Mouse (Mus musculus): Measurements from ENCODE around the gene Slc36a2. TPM values are rescaled to one million over a fixed set of nuclear protein-coding genes. Genes with fewer than 3 reads are reported as not detected.

Gene Slc36a2
- polyA plus RNA-seq, 1 experiment from 2014 or later = 0.43 TPM

- Histone ChIP-seq H3K9ac (ENCODE audit: low read depth, low read length) (no peak overlapping the region), H3K36me3 (ENCODE audit: insufficient read depth, low read length) (no peaks in the 10 kb centered on the region), H3K4me3 (replicated peaks; ENCODE audit: low read depth, low read length) (no peak overlapping the region), H3K4me2 (ENCODE audit: low read length) (no peak overlapping the region), H3K9me3 (replicated peaks; ENCODE audit: low read length) (no peaks in the 10 kb centered on the region), H3K27me3 (ENCODE audit: insufficient read depth, low read length) (no peaks in the 10 kb centered on the region), H3K27ac (no peak overlapping the region), H3K4me1 (replicated peaks; ENCODE audit: insufficient read depth, low read length) (no peaks in the 10 kb centered on the region)
- TF ChIP-seq CTCF (IDR thresholded peaks at IDR 0.05; ENCODE audit: low read depth) = no peak
- WGBS = 92% methylated on average over 11 of the region's 11 CpGs
- ATAC-seq (replicated peaks; ENCODE audit: low FRiP score, low read depth) = no peak
- DNase-seq (ENCODE audit: low spot score) = no peak
Observed at GRCm38 (mm10) chr11:55131077-55131742, 53.7 kb downstream of the Slc36a2 start.

GRCm38 (mm10) chr11:55128411-55128810, 56.5 kb downstream of the Slc36a2 start:
- 78% methylated on average over 3 of the region's 3 CpGs for WGBS
- H3K4me1 ChIP-seq (replicated peaks; ENCODE audit: insufficient read depth, low read length) = no peaks in the 10 kb centered on the region
- ATAC-seq (replicated peaks; ENCODE audit: low FRiP score, low read depth) = no peak
- no peaks in the 10 kb centered on the region for H3K27me3 ChIP-seq (ENCODE audit: insufficient read depth, low read length)
- no peak overlapping the region for H3K27ac ChIP-seq
- DNase-seq (ENCODE audit: low spot score) = no peak
- H3K36me3 ChIP-seq (ENCODE audit: insufficient read depth, low read length) = no peaks in the 10 kb centered on the region
- H3K4me2 ChIP-seq (ENCODE audit: low read length) = no peak overlapping the region
- no peak overlapping the region for H3K9ac ChIP-seq (ENCODE audit: low read depth, low read length)
- no peak overlapping the region for H3K4me3 ChIP-seq (replicated peaks; ENCODE audit: low read depth, low read length)
- H3K9me3 ChIP-seq (replicated peaks; ENCODE audit: low read length) = no peaks in the 10 kb centered on the region
- TF ChIP-seq CTCF (IDR thresholded peaks at IDR 0.05; ENCODE audit: low read depth) = no peak

- 59% methylated on average over 6 of the region's 6 CpGs for WGBS
- H3K4me1 ChIP-seq (replicated peaks; ENCODE audit: insufficient read depth, low read length) = no peaks in the 10 kb centered on the region
- no peak for ATAC-seq (replicated peaks; ENCODE audit: low FRiP score, low read depth)
Observed at GRCm38 (mm10) chr11:55127937-55128336, 56.9 kb downstream of the Slc36a2 start.

GRCm38 (mm10) chr11:55126663-55127062, 58.2 kb downstream of the Slc36a2 start:
- no peaks in the 10 kb centered on the region for H3K36me3 ChIP-seq (ENCODE audit: insufficient read depth, low read length)
- H3K4me3 ChIP-seq (replicated peaks; ENCODE audit: low read depth, low read length) = no peak overlapping the region
- no peak for ATAC-seq (replicated peaks; ENCODE audit: low FRiP score, low read depth)
- no peaks in the 10 kb centered on the region for H3K27me3 ChIP-seq (ENCODE audit: insufficient read depth, low read length)
- WGBS = 66% methylated on average over 3 of the region's 3 CpGs
- TF ChIP-seq CTCF (IDR thresholded peaks at IDR 0.05; ENCODE audit: low read depth) = no peak
- H3K4me1 ChIP-seq (replicated peaks; ENCODE audit: insufficient read depth, low read length) = no peaks in the 10 kb centered on the region
- H3K4me2 ChIP-seq (ENCODE audit: low read length) = no peak overlapping the region
- no peak overlapping the region for H3K27ac ChIP-seq
- no peak overlapping the region for H3K9ac ChIP-seq (ENCODE audit: low read depth, low read length)
- H3K9me3 ChIP-seq (replicated peaks; ENCODE audit: low read length) = no peaks in the 10 kb centered on the region
- DNase-seq (ENCODE audit: low spot score) = no peak

More at GRCm38 (mm10) chr11:55127937-55128336, 56.9 kb downstream of the Slc36a2 start:
- H3K27ac ChIP-seq = no peak overlapping the region
- no peak overlapping the region for H3K4me3 ChIP-seq (replicated peaks; ENCODE audit: low read depth, low read length)
- H3K9ac ChIP-seq (ENCODE audit: low read depth, low read length) = no peak overlapping the region
- no peaks in the 10 kb centered on the region for H3K27me3 ChIP-seq (ENCODE audit: insufficient read depth, low read length)
- no peaks in the 10 kb centered on the region for H3K9me3 ChIP-seq (replicated peaks; ENCODE audit: low read length)
- DNase-seq (ENCODE audit: low spot score) = no peak
- H3K36me3 ChIP-seq (ENCODE audit: insufficient read depth, low read length) = no peaks in the 10 kb centered on the region
- TF ChIP-seq CTCF (IDR thresholded peaks at IDR 0.05; ENCODE audit: low read depth) = no peak
- no peak overlapping the region for H3K4me2 ChIP-seq (ENCODE audit: low read length)

DNA sequence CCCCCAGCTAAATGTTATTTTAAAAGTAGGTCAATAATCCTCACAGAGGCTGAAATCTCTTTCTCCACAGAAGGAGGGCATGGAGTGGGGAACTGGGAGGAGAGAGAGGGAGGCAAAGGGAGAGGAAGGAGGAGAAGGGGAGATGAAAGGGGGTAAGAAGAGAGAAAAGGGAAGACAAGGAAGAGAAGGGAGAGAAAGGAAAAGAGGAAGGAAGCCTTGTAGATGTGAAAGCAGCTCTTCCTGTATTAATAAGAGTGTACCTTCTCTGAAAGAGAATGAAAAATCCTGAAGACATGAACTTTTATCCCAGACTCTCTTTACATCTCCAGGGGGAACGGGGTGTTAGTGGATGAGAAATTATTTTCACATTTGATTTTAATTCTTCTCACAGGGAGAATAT, 63.4 kb downstream of the Slc36a2 start:
- ATAC-seq (replicated peaks; ENCODE audit: low FRiP score, low read depth) = no peak
- H3K4me3 ChIP-seq (replicated peaks; ENCODE audit: low read depth, low read length) = no peak overlapping the region
- H3K27me3 ChIP-seq (ENCODE audit: insufficient read depth, low read length) = no peaks in the 10 kb centered on the region
- no peaks in the 10 kb centered on the region for H3K4me1 ChIP-seq (replicated peaks; ENCODE audit: insufficient read depth, low read length)
- H3K9ac ChIP-seq (ENCODE audit: low read depth, low read length) = no peak overlapping the region
- H3K27ac ChIP-seq = no peak overlapping the region
- TF ChIP-seq CTCF (IDR thresholded peaks at IDR 0.05; ENCODE audit: low read depth) = no peak
- no peak overlapping the region for H3K4me2 ChIP-seq (ENCODE audit: low read length)
- WGBS = 82% methylated on average over 1 of the region's 1 CpGs
- DNase-seq (ENCODE audit: low spot score) = no peak
- H3K9me3 ChIP-seq (replicated peaks; ENCODE audit: low read length) = no peaks in the 10 kb centered on the region; the same call in 1 of the 2 replicates
- no peaks in the 10 kb centered on the region for H3K36me3 ChIP-seq (ENCODE audit: insufficient read depth, low read length)

DNA sequence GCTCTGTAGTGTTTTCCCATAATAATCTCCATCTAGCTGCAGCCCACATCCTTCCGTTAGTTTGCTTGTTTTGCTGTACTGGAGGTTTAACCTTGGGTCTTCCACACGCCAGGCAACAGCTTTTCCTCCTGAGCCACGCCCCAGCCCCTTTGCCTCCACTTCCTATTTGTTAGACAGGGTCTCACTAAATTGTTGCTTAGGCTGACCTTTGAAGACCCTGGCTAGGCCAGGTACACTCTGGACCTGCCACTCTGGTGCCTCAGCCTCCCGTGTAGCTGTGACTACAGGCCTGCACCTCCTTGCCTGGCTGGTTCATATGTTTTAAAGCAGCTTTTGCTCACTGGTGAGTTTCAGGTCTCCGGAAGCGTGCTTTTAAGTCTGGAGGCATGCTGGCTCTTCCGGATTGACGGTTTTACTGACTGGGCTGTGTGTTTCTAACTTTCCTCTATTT, 64.0 kb downstream of the Slc36a2 start:
- H3K4me3 ChIP-seq (replicated peaks; ENCODE audit: low read depth, low read length) = no peak overlapping the region
- TF ChIP-seq CTCF (IDR thresholded peaks at IDR 0.05; ENCODE audit: low read depth) = no peak
- H3K27me3 ChIP-seq (ENCODE audit: insufficient read depth, low read length) = no peaks in the 10 kb centered on the region
- ATAC-seq (replicated peaks; ENCODE audit: low FRiP score, low read depth) (no peak), DNase-seq (ENCODE audit: low spot score) (no peak)
- H3K4me2 ChIP-seq (ENCODE audit: low read length) = no peak overlapping the region
- H3K9me3 ChIP-seq (replicated peaks; ENCODE audit: low read length) = no peaks in the 10 kb centered on the region; the same call in 1 of the 2 replicates
- H3K36me3 ChIP-seq (ENCODE audit: insufficient read depth, low read length) = no peaks in the 10 kb centered on the region
- H3K27ac ChIP-seq = peak overlapping the region; percentile 65
- 43% methylated on average over 8 of the region's 8 CpGs for WGBS
- H3K4me1 ChIP-seq (replicated peaks; ENCODE audit: insufficient read depth, low read length) = no peaks in the 10 kb centered on the region
- no peak overlapping the region for H3K9ac ChIP-seq (ENCODE audit: low read depth, low read length)

- no peak overlapping the region for H3K27ac ChIP-seq
- no peak overlapping the region for H3K4me3 ChIP-seq (replicated peaks; ENCODE audit: low read depth, low read length)
- no peaks in the 10 kb centered on the region; the same call in 1 of the 2 replicates for H3K9me3 ChIP-seq (replicated peaks; ENCODE audit: low read length)
- no peak for ATAC-seq (replicated peaks; ENCODE audit: low FRiP score, low read depth)
- TF ChIP-seq CTCF (IDR thresholded peaks at IDR 0.05; ENCODE audit: low read depth) = no peak
- H3K36me3 ChIP-seq (ENCODE audit: insufficient read depth, low read length) = no peaks in the 10 kb centered on the region
- no peak for DNase-seq (ENCODE audit: low spot score)
- no peaks in the 10 kb centered on the region for H3K4me1 ChIP-seq (replicated peaks; ENCODE audit: insufficient read depth, low read length)
- no peak overlapping the region for H3K9ac ChIP-seq (ENCODE audit: low read depth, low read length)
- H3K27me3 ChIP-seq (ENCODE audit: insufficient read depth, low read length) = no peaks in the 10 kb centered on the region
- H3K4me2 ChIP-seq (ENCODE audit: low read length) = no peak overlapping the region
Observed at GRCm38 (mm10) chr11:55120279-55120678, 64.6 kb downstream of the Slc36a2 start.

Data from kidney, postnatal 0 days (tissue).